ENCODE assay signal across 24 mouse cellular contexts in genomic region chr10:26440720-26441119, GRCm38 (mm10).
"Had no signal": no experiment of that assay in that cellular context is flagged by ENCODE, and none has a peak within 500 bp of the region (broad histone marks: within the 10 kb centered on the region; RNA-seq: fewer than 3 reads in every experiment).

No protein-coding gene starts in this region.

- H3K4me2 ChIP-seq: limb, embryonic 12.5 days; limb, embryonic 15.5 days; liver, embryonic 13.5 days; midbrain, embryonic 12.5 days; midbrain, embryonic 15.5 days; neural tube, embryonic 12.5 days; neural tube, embryonic 15.5 days had no signal

- H3K27ac ChIP-seq: layer of hippocampus, adult 2 months; left cerebral cortex, adult 2 months; limb, embryonic 12.5 days; limb, embryonic 15.5 days; liver, embryonic 13.5 days; macrophage; midbrain, embryonic 12.5 days; midbrain, embryonic 15.5 days; neural tube, embryonic 12.5 days; neural tube, embryonic 15.5 days; stomach, postnatal 0 days had no signal

- DNase-seq: kidney, adult 11 months; kidney, postnatal 10 days; layer of hippocampus, adult 9-11 months; layer of hippocampus, postnatal 36 days; left cerebral cortex, postnatal 4 days; liver, embryonic 13.5 days; lung, adult 2 months; lung, postnatal 14 days; right cerebral cortex, adult 18-20 months; right cerebral cortex, postnatal 14 days; right cerebral cortex, postnatal 4 days; thymus, adult 2 months; thymus, postnatal 14 days had no signal

- H3K9ac ChIP-seq: limb, embryonic 12.5 days; limb, embryonic 15.5 days; liver, embryonic 13.5 days; midbrain, embryonic 12.5 days; midbrain, embryonic 15.5 days; neural tube, embryonic 12.5 days; neural tube, embryonic 15.5 days had no signal

- H3K4me3 ChIP-seq: layer of hippocampus, adult 2 months; left cerebral cortex, adult 2 months; limb, embryonic 12.5 days; limb, embryonic 15.5 days; liver, embryonic 13.5 days; midbrain, embryonic 12.5 days; midbrain, embryonic 15.5 days; neural tube, embryonic 12.5 days; neural tube, embryonic 15.5 days had no signal

- ATAC-seq: hindbrain, embryonic 16.5 days; midbrain, embryonic 15.5 days had no signal

- H3K36me3 ChIP-seq: limb, embryonic 12.5 days; limb, embryonic 15.5 days; liver, embryonic 13.5 days; midbrain, embryonic 12.5 days; midbrain, embryonic 15.5 days; neural tube, embryonic 12.5 days; neural tube, embryonic 15.5 days had no signal

- H3K9me3 ChIP-seq: limb, embryonic 12.5 days; limb, embryonic 15.5 days; liver, embryonic 13.5 days; midbrain, embryonic 12.5 days; midbrain, embryonic 15.5 days; neural tube, embryonic 12.5 days; neural tube, embryonic 15.5 days had no signal

- H3K27me3 ChIP-seq: limb, embryonic 12.5 days; limb, embryonic 15.5 days; liver, embryonic 13.5 days; midbrain, embryonic 12.5 days; midbrain, embryonic 15.5 days; neural tube, embryonic 12.5 days; neural tube, embryonic 15.5 days had no signal

- H3K4me1 ChIP-seq: limb, embryonic 12.5 days; limb, embryonic 15.5 days; liver, embryonic 13.5 days; midbrain, embryonic 12.5 days; midbrain, embryonic 15.5 days; neural tube, embryonic 12.5 days; neural tube, embryonic 15.5 days had no signal
